Mouse (Mus musculus): ENCODE measurements around the gene Tmem97. TPM values are rescaled to one million over a fixed set of nuclear protein-coding genes. Genes with fewer than 3 reads are reported as not detected.

The Tmem97 gene
- total and polyA plus RNA-seq, 3 experiments = 166 to 215 (median 207) TPM

- TF ChIP-seq NRF1 (IDR thresholded peaks at IDR 0.05; ENCODE audit: insufficient read depth, low read depth, low read length, poor library complexity, severe bottlenecking) (no peak), POLR2A (IDR thresholded peaks at IDR 0.05; ENCODE audit: control insufficient read depth in 1 of 2, insufficient read depth in 1 of 2, low read depth in 1 of 2, low read length in 2 of 2, poor library complexity in 1 of 2) (0 out of 4 replicates have a peak, but pooled peaks of 1 of the 2 experiments have one; percentile 18), USF2 (IDR thresholded peaks at IDR 0.05; ENCODE audit: borderline replicate concordance in 1 of 2, insufficient read depth in 1 of 2, low read depth in 1 of 2, low read length in 2 of 2) (no peak), USF1 (IDR thresholded peaks at IDR 0.05; ENCODE audit: low read depth, low read length) (no peak), POLR2AphosphoS5 (IDR thresholded peaks at IDR 0.05; ENCODE audit: borderline replicate concordance, low read depth, low read length) (no peak), E2F4 (IDR thresholded peaks at IDR 0.05; ENCODE audit: borderline replicate concordance, low read depth, low read length) (no peak), CHD2 (IDR thresholded peaks at IDR 0.05; ENCODE audit: low read length) (no peak)
- H3K36me3 ChIP-seq (ENCODE audit: control insufficient read depth in 1 of 2, insufficient read depth in 2 of 2, low read length in 2 of 2) = peaks cover 0 to 6% of the 10 kb centered on the region in 2 experiments; a peak in 2 of 4 replicates
Observed at GRCm38 (mm10) chr11:78523241-78523955, 27.2 kb downstream of the Tmem97 start.

DNA sequence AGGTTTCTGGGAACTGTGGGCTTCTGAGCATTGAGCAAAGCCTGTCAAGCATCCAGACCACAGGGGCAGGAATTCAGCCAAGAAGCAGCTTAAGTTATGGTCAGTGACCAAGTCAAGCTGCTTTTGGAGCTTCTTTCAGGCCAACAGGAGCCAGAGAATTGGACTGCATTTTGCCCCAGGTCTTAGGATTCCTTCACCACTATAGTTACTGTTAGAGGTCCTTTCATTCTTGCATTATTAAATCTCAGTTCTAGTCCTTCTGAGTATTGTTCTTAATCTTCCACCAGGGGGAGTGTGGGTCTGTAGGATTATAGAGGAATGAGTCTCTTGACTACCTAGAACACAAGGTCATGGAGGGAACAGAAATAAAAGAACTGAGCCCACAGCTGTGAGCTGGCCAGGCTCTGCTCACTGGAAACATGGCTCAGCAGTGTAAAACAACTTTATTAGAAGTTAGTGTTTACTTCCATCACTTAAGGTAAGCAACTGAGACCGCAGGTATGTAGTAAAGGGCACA is 28.0 kb downstream of the Tmem97 start:
- no peaks in the 10 kb centered on the region for H3K79me2 ChIP-seq (ENCODE audit: control insufficient read depth, insufficient read depth, low read length, poor library complexity)
- DNase-seq (ENCODE audit: low read depth, low spot score) = peak; percentile 68
- no peak overlapping the region for H3K27ac ChIP-seq (ENCODE audit: control insufficient read depth, low read depth, low read length)
- H3K9ac ChIP-seq (ENCODE audit: control insufficient read depth, low read depth, low read length, poor library complexity, severe bottlenecking) = no peak overlapping the region
- H3K4me1 ChIP-seq (ENCODE audit: control insufficient read depth in 1 of 2, insufficient read depth in 2 of 2, low read length in 2 of 2) = no peaks in the 10 kb centered on the region
- H3K4me3 ChIP-seq (ENCODE audit: control insufficient read depth in 1 of 2, insufficient read depth in 1 of 2, low read depth in 2 of 2, low read length in 2 of 2) = no peak overlapping the region
- no peaks in the 10 kb centered on the region for H3K9me3 ChIP-seq (replicated peaks; ENCODE audit: insufficient read depth, low read length)
- no peaks in the 10 kb centered on the region for H3K27me3 ChIP-seq (ENCODE audit: control insufficient read depth in 1 of 2, insufficient read depth in 2 of 2, low read length in 2 of 2)
- peaks cover 0 to 9% of the 10 kb centered on the region in 2 experiments; a peak in 2 of 4 replicates for H3K36me3 ChIP-seq (ENCODE audit: control insufficient read depth in 1 of 2, insufficient read depth in 2 of 2, low read length in 2 of 2)
- peak; percentile 68 for TF ChIP-seq RAD21 (IDR thresholded peaks at IDR 0.05; ENCODE audit: low read depth, low read length)
- TF ChIP-seq MEF2A (IDR thresholded peaks at IDR 0.05; ENCODE audit: extremely low read depth, insufficient replicate concordance, low read depth, low read length, poor library complexity, severe bottlenecking) = no peak
- peak in 2 of 3 experiments; percentile 37 to 75; a peak in 3 of 6 replicates for TF ChIP-seq CTCF (IDR thresholded peaks at IDR 0.05 in 2 of 3, conservative IDR thresholded peaks at IDR 0.05 in 1 of 3; ENCODE audit: control insufficient read depth in 1 of 3, insufficient read depth in 1 of 3, low read depth in 2 of 3, low read length in 3 of 3, poor library complexity in 1 of 3, severe bottlenecking in 1 of 3)
- no peak for TF ChIP-seq MYC (IDR thresholded peaks at IDR 0.05; ENCODE audit: low read depth, low read length)
- TF ChIP-seq JUND (IDR thresholded peaks at IDR 0.05; ENCODE audit: low read depth, low read length) = no peak
- no peak for TF ChIP-seq USF2 (IDR thresholded peaks at IDR 0.05; ENCODE audit: borderline replicate concordance in 1 of 2, insufficient read depth in 1 of 2, low read depth in 1 of 2, low read length in 2 of 2)
- TF ChIP-seq TCF12 (IDR thresholded peaks at IDR 0.05; ENCODE audit: low read depth, low read length) = no peak
- no peak for TF ChIP-seq POLR2AphosphoS2 (IDR thresholded peaks at IDR 0.05; ENCODE audit: low read length)
- no peak for TF ChIP-seq HCFC1 (IDR thresholded peaks at IDR 0.05; ENCODE audit: low read depth, low read length)
- TF ChIP-seq CHD1 (IDR thresholded peaks at IDR 0.05; ENCODE audit: low read depth, low read length) = no peak
- peak; percentile 71 for TF ChIP-seq SMC3 (IDR thresholded peaks at IDR 0.05; ENCODE audit: low read depth, low read length)
- no peak for TF ChIP-seq MAZ (IDR thresholded peaks at IDR 0.05; ENCODE audit: low read depth, low read length)
- no peak for TF ChIP-seq EP300 (IDR thresholded peaks at IDR 0.05; ENCODE audit: low read depth in 1 of 2, low read length in 2 of 2)
- TF ChIP-seq ZNF384 (IDR thresholded peaks at IDR 0.05; ENCODE audit: low read depth, low read length) = no peak
- TF ChIP-seq ZC3H11A (IDR thresholded peaks at IDR 0.05; ENCODE audit: low read depth, low read length) = peak; percentile 41
- no peak for TF ChIP-seq TAL1 (IDR thresholded peaks at IDR 0.05; ENCODE audit: low read length)
- no peak for TF ChIP-seq UBTF (IDR thresholded peaks at IDR 0.05; ENCODE audit: borderline replicate concordance, insufficient read depth, low read depth, low read length)
- TF ChIP-seq POLR2AphosphoS5 (IDR thresholded peaks at IDR 0.05; ENCODE audit: borderline replicate concordance, low read depth, low read length) = no peak
- TF ChIP-seq NELFE (IDR thresholded peaks at IDR 0.05; ENCODE audit: low read depth, low read length) = no peak
- TF ChIP-seq ZMIZ1 (IDR thresholded peaks at IDR 0.05; ENCODE audit: low read depth, low read length) = no peak
- TF ChIP-seq ZKSCAN1 (IDR thresholded peaks at IDR 0.05; ENCODE audit: low read depth, low read length) = no peak
- TF ChIP-seq ETS1 (IDR thresholded peaks at IDR 0.05; ENCODE audit: low read depth, low read length) = no peak
- TF ChIP-seq CHD2 (IDR thresholded peaks at IDR 0.05; ENCODE audit: low read length) = no peak
- TF ChIP-seq RCOR1 (IDR thresholded peaks at IDR 0.05; ENCODE audit: low read depth, low read length) = peak; percentile 18; the same call in 1 of the 2 replicates
- no peak for TF ChIP-seq MXI1 (IDR thresholded peaks at IDR 0.05; ENCODE audit: low read depth, low read length)

More at GRCm38 (mm10) chr11:78523241-78523955, 27.2 kb downstream of the Tmem97 start:
- no peak overlapping the region for H3K4me3 ChIP-seq (ENCODE audit: control insufficient read depth in 1 of 2, insufficient read depth in 1 of 2, low read depth in 2 of 2, low read length in 2 of 2)
- no peak overlapping the region for H3K9ac ChIP-seq (ENCODE audit: control insufficient read depth, low read depth, low read length, poor library complexity, severe bottlenecking)
- H3K9me3 ChIP-seq (replicated peaks; ENCODE audit: insufficient read depth, low read length) = no peaks in the 10 kb centered on the region
- no peaks in the 10 kb centered on the region for H3K27me3 ChIP-seq (ENCODE audit: control insufficient read depth in 1 of 2, insufficient read depth in 2 of 2, low read length in 2 of 2)
- H3K79me2 ChIP-seq (ENCODE audit: control insufficient read depth, insufficient read depth, low read length, poor library complexity) = no peaks in the 10 kb centered on the region
- no peak overlapping the region for H3K27ac ChIP-seq (ENCODE audit: control insufficient read depth, low read depth, low read length)
- DNase-seq (ENCODE audit: low read depth, low spot score) = no peak
- H3K4me1 ChIP-seq (ENCODE audit: control insufficient read depth in 1 of 2, insufficient read depth in 2 of 2, low read length in 2 of 2) = no peaks in the 10 kb centered on the region

Data from MEL (cell line).